Mouse (Mus musculus) hematopoietic stem cell, adult 5-6 weeks (primary cell): ENCODE results near the gene Sapcd1. TPM values are rescaled to one million over a fixed set of nuclear protein-coding genes. Genes with fewer than 3 reads are reported as not detected.

Experiments used
- ATAC-seq, 2 experiments: fragments of 125-278 bp in 1 of 2; replicated peaks in 1 of 2; 2 replicates each; pipeline ENCODE4 v1.8.0; 2016 to 2017; ENCODE audit warnings: inconsistent platforms in 2 of 2, mild to moderate bottlenecking in 2 of 2, moderate number of reproducible peaks in 2 of 2, low read depth in 1 of 2, moderate TSS enrichment in 1 of 2; ENCODE audit not compliant: low FRiP score in 2 of 2, poor library complexity in 2 of 2, severe bottlenecking in 2 of 2, insufficient read depth in 1 of 2, low TSS enrichment in 1 of 2
- total RNA-seq: library from RNA; stranded (forward); fragments of 172-1452, 232-1000 nt; gene quantifications from 2 replicates; pipeline ENCODE4 v1.2.3, GENCODE M21; 2017

The Sapcd1 gene
- total RNA-seq, 1 experiment from 2014 or later = not detected

- ATAC-seq = no peak
These were observed 30.5 kb upstream of the Sapcd1 start for GRCm38 (mm10) chr17:35058316-35058715.

DNA sequence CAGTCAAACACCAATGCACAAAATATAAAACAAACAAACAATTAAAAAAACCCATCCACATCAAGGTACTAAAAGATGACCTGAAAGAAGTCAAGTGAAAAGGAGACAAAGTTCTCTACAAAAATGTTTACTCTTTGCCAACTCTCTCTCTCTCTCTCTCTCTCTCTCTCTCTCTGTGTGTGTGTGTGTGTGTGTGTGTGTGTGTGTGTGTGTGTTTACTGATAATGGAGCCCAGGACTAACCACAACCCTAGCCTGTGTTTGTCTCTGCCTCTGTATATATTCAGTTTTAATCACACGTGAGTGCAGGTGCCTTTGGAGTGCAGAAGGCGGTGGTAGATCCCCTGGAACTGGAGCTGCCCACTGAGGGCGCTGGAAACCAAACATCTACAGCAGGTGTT is 29.3 kb upstream of the Sapcd1 start:
- ATAC-seq = no peak

GRCm38 (mm10) chr17:35055691-35056495 is 28.1 kb upstream of the Sapcd1 start:
- ATAC-seq = no peak

DNA sequence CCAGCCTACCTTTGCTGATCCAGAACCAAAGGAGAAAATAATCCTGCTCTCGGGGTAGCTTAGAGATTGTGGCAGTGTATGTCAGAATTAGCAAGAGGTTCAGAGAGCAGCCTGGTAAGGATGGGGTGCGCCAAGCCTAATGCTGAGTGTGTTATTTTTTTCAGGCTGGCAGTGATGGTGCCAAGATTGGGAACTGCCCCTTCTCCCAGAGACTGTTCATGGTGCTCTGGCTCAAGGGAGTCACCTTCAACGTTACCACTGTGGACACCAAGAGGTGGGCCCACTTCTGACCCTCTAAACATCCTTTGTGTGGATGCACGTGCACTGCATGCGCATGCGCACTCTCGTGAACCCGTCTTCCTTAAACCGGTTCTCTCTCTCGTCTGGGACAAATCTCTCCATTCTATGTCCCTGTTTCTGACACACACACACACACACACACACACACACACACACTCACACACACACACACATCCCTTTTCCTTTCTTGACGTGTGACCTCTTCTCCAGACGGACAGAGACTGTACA is 24.5 kb upstream of the Sapcd1 start:
- ATAC-seq = no peak

- ATAC-seq = peak; percentile 57 to 72
These were observed 23.6 kb upstream of the Sapcd1 start for GRCm38 (mm10) chr17:35051156-35052086.

DNA sequence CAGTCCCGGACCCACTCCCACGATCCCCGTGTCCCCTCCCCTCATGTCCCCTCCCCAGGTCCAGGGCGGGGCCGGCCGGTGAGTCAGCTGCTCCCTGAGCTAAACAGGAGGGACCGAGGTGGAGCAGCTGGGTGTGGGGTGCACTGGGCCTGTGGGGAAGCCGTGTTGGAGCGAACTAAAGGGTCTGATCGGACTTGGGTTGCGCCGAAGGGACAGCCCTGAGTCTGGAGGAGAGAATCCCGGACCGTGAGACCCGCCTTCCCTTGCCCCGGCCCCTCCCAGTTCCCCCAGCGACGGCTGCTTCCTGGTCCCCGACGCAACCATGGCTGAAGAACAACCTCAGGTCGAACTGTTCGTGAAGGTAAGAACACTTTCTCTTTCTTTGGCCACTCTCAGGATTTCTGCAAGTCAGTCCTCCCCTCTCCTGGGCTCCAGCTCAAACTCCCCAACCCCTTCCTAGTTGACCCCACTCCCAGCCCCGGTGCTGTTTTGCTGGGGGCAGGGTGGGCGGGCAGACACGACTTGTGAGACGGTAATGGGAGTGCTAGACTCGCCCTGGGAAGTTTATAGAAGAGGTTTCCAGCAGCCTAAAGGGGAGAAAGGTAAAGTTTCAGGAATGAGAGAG is 22.4 kb upstream of the Sapcd1 start:
- peak; percentile 9; a peak in 1 of 4 replicates for ATAC-seq

DNA sequence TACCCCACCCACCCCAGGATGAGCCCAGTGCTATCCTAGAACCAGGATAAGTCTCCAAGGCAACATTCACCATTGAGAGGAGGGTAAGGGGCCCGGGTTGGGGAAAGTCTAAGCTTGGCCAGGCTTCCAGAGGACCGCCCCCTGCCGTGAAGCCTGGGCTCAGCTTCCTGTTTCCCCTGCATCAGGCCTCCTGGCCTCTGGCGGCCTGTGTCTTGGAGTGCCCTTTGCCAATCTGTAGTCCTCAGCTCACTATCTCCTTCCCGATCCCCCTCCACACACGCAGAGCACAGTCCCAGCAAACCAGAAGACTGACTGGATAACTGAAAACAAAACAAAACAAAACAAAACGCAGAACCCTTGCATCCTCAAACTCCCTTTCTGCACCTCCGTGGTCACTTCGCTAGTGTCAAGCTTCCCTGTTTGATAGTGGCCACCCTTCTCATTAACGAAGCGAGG is 21.8 kb upstream of the Sapcd1 start, which contains the start of gene Clic1:
Gene Clic1 (plus strand): TSS at position 406 of the 456 bp plus-strand sequence.
- peak; percentile 19 to 39; a peak in 3 of 4 replicates for ATAC-seq

DNA sequence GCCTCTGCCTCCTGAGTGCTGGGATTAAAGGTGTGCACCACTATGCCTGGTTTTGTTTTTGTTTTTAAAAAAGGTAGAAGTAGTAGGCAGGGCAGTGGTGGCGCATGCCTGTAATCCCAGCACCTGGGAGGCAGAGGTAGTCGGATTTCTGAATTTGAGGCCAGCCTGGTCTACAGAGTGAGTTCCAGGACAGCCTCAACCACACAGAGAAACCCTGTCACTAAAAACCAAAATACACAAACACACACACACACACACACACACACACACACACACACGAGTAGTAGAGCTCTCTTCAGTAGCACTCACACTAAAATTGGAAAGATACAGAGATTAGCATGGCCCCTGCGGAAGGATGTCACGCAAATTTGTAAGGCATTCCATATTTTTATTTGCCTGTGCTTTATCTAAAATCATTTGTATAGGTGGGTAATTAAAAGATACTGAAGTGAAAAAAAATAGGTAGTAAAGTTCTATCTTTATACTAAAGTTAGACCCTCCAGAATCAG is 21.2 kb upstream of the Sapcd1 start:
- no peak for ATAC-seq

DNA sequence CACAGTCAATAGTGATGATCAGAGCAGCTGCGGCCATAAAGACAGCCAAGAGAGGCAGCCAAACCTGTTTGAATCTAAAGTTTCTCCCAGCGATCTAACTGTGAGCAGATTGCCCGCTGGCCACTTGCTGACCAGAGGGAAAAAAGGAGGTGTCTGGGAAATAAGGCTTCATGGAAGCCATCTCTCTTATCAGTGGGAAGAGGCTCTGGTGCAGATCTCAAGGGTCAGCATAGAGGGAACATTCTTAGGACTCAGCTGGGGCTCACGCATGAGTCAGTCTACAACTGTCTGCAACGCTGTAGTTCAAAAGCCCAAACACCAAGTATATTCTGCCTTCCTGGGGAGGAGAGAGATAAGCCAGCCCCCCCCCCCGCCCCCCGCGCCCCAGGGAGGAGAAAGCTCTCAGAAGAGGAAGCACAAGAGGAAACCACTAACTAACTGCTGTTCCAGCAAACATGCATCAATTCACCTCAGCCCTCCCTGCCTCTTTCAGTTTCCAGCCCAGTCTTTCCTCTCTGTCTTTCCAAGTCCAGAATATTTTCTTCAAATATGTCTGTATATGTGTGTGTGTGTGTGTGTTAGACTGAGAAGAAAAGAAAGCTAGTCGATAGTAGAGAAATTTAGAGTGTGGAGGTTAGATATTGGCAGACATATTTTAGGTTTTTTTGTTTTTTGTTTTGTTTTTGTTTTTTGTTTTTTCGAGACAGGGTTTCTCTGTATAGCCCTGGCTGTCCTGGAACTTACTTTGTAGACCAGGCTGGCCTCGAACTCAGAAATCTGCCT is 20.5 kb upstream of the Sapcd1 start:
- ATAC-seq = 0 out of 4 replicates have a peak, but pooled peaks have one; percentile 6 to 24

GRCm38 (mm10) chr17:35047688-35048087 is 19.9 kb upstream of the Sapcd1 start:
- ATAC-seq = no peak

- peak; percentile 80 to 81 for ATAC-seq
These were observed 19.1 kb upstream of the Sapcd1 start, which contains the start of gene Msh5 for GRCm38 (mm10) chr17:35046681-35047455. Gene Msh5, minus strand, starts transcription at chr17:35046745.

DNA sequence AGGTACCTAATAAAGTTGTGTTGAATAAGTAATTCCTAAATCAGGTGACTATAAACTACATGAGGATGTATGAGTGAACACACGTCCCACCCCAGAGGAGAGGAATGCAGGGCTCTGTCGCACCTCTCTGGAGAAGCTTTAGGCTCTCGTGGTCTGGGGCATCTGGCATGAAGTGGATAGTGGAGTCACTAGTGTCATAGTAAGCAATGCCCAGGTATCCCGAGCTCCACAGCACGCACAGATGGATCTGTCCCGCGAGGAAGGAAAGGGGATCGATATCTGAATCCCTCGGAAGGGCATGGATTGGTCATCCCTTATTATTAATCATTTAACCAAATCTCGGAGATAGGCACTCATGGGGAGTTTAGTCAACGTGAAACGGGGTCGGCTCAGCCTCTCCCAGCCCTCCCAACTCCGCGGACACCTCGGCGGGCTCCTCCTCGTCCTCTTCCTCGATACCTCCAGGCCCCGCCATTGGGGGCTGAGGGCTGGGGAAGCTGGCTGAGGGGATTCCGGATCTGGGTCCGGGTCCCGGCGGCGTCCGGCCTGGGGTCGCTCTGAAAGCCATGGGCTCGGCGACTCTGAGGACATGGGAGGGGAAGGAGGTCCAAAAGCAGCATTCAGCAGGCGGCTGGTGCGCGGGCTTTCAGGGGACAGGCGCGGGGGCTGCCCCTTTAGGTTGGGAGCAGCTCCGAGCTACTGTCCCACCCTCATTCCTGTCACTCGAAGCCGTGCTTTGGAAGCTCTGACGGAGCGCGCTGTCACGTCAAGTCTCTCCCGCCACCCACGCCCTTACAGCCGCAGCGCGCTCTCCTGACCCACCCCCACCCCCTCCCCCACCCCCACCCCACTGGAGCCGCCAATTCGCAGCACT is 18.2 kb upstream of the Sapcd1 start:
- peak in 1 of 2 experiments; percentile 22; a peak in 3 of 4 replicates for ATAC-seq

- ATAC-seq = no peak
These were observed 17.3 kb upstream of the Sapcd1 start for GRCm38 (mm10) chr17:35044904-35045806.

DNA sequence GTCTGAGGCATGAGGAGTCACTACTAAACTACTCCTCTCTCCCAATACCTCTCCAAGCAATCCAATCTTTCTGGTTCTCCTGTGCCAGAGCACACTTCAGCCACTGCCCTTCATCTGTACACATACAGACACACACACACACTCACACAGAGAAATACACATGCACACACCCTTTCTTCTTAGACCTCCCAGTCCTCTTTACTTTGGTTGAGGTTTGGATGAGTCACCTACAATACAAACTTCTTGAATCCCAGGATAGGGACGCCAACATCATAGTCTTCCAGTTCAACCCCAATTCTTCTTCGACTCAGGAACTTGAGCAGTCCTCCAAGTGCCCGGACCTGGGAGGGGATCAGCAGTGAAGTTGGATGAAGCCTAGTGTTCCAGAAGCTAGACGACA is 16.0 kb upstream of the Sapcd1 start:
- no peak for ATAC-seq
